Mouse (Mus musculus): Measurements from ENCODE around the gene Upk2.
"Not testable (repeated sequence)": the region's sequence is repeated elsewhere in the genome, so short reads cannot be mapped to it uniquely, and the experiment has no call there.

Gene Upk2

DNA sequence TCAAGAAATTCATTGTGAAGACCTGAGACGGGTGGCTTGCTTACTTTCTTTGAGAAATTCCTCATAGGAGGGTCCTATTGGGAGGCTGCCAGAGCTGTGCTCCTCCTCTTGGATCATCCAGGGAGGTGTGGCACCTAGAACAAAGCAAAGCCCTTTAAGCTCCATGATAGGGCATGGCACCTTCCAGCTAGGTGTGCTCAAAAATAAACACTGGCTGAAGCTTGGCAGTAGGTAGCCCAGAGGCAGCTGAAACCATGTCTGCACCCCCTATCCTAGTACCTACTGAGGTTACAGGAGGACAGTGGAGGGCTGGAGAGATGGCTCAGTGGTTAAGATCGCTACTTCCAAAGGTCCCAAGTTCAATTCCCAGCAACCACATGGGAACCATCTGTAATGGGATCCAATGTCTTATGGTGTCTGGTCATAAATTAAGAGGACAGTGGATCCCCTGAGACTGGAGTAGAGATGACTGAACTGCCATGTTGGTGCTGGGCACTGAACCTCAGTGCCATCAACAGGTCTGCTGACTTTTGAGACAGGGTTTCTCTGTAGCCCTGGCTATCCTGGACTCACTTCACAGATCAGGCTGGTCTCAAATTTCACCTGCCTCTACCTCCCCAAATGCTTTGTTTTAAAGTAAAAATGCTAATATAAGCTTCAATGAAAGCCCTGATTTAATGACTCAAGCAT is 44.0 kb downstream of the Upk2 start:
- no peak for DNase-seq (ENCODE audit: low read depth, low spot score)

DNA sequence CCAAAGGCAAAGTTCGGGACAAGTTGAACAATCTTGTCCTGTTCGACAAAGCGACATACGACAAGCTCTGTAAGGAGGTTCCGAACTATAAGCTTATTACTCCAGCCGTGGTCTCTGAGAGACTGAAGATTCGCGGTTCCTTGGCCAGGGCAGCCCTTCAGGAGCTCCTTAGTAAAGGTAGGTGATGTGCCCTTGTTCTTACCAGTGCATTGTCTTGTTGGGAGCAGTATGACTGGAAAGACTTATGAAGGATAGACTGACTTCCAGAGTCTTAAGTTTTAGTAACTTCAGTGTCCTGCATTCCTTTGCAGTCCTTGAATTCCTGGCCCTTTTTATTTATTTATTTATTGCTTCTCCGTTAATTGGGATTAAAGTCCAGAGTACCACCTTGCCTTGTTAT is 46.1 kb downstream of the Upk2 start:
- not testable (repeated sequence) for DNase-seq (ENCODE audit: low read depth, low spot score)

DNA sequence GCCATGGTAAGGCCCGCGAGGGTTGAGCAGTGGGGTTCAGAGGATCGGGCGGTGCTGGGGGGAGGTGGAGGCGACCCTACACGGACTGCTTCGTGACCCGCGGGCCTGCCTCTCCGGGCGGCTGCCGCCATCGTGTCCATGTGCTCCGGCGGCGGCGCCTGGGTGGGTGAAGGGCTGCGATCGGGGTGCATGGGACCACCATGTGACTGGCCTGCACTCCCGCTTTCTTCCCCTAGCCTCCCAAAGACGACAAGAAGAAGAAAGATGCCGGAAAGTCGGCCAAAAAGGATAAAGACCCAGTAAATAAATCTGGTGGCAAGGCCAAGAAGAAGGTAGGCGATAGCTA is 47.1 kb downstream of the Upk2 start:
- DNase-seq (ENCODE audit: low read depth, low spot score): no peak

DNA sequence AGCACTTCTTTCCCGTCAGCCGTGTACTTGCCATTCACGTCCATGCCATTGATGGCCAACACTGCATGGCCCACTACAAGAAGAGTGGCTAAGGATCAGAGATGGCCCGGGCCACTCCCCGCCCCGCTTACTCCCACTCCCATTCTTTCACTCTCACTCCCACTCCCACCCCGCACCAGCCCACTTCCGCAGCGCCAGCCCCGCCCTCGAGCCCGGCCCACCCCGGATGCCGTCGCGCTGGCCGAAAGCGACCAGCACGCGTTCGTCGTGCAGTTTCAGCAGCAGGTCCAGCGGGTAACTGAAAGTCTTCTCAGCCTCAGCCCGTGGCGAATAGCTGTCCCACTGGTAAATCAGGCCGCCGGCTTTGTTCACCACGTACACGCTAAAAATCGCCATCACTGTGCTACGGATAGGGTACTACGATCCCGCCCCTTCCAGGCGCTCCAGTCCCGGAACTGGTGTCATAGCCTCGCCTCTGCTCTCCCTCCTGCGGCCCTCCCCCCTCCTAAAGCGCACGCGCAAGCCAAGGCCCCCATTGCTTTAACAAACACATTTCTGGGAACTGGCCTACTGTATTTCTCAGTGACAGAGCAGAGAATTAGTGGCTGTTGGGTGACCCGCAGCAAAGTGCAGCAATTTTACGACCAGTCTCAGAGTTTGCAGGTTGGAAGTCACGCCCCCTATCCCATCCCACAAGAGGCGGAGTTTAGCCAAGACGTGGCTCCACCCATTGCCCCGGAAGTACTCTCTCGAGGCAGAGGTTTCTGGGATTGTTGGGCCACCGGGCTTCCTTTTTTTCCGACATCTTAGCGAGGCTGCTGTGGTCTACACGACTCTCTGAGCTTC is 47.6 kb downstream of the Upk2 start, which contains the start of the genes Rps25 and Trappc4:
Rps25 (plus strand) TSS at position 234 of the 846 bp plus-strand sequence.
Trappc4 (minus strand) TSS at position 695 of the 846 bp plus-strand sequence.
- DNase-seq (ENCODE audit: low read depth, low spot score): peak; percentile 95

DNA sequence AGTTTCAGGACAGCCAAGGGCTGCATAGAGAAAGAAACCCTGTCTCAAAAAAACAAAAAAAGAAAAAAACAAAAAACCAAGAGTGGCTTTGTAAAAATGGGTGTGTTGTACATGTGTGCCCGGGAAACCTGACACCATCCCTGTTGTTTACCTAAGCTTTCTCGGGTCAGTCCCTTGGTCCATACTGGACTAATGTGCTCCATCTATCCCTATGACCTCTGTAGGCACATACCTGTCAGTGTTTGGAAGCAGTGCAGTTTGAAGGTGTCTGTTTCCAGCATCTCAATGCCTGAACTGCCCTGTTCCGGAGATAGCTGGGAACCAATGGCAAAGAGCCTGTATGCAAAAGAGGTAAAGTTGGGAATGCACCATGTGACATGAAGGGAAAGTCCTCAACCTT is 49.8 kb downstream of the Upk2 start:
- DNase-seq (ENCODE audit: low read depth, low spot score): no peak

Data from CD4-positive helper T cell, adult 2 months (primary cell).